Mouse (Mus musculus) limb, embryonic 11.5 days (tissue): Measurements from ENCODE around the gene Satb2. TPM values are rescaled to one million over a fixed set of nuclear protein-coding genes. Genes with fewer than 3 reads are reported as not detected.
A peak's percentile ranks its signal among the peaks of the same experiment; 100 is the strongest.

Source experiments
- ATAC-seq: fragments of 200-750 bp; cut with Nextera tagmentation; 2 replicates; pipeline ENCODE4 v1.8.0; 2017; ENCODE audit warnings: low read depth; ENCODE audit not compliant: insufficient number of reproducible peaks, low FRiP score, low TSS enrichment
- DNase-seq: peaks from one replicate; pipeline ENCODE4 v3.0.0-alpha.2; 2015; ENCODE audit warnings: low spot score
- H3K27ac ChIP-seq: fragments of 300-500 bp; sonication (generic); replicated peaks from 2 replicates; pipeline ENCODE4 v1.5.1; 2014; ENCODE audit warnings: low read depth, mild to moderate bottlenecking, low read length
- H3K27me3 ChIP-seq: fragments of 300-500 bp; sonication (generic); 2 replicates; pipeline ENCODE4 v1.6.1; 2014; ENCODE audit warnings: mild to moderate bottlenecking, low read length, mixed read lengths; ENCODE audit not compliant: control insufficient read depth, insufficient read depth
- H3K36me3 ChIP-seq: fragments of 300-500 bp; sonication (generic); 2 replicates; pipeline ENCODE4 v1.6.1; 2014; ENCODE audit warnings: mild to moderate bottlenecking, low read length, moderate library complexity, mixed read lengths; ENCODE audit not compliant: control insufficient read depth, insufficient read depth
- H3K4me1 ChIP-seq: fragments of 300-500 bp; sonication (generic); 2 replicates; pipeline ENCODE4 v1.6.1; 2014; ENCODE audit warnings: low read length, mixed read lengths; ENCODE audit not compliant: control insufficient read depth, insufficient read depth
- H3K4me2 ChIP-seq: fragments of 300-500 bp; sonication (generic); 2 replicates; pipeline ENCODE4 v1.6.1; 2014; ENCODE audit warnings: low read depth, mild to moderate bottlenecking, moderate library complexity; ENCODE audit not compliant: severe bottlenecking
- H3K4me3 ChIP-seq: fragments of 300-500 bp; sonication (generic); 2 replicates; pipeline ENCODE4 v1.5.1; 2014; ENCODE audit warnings: low read depth, low read length
- H3K9ac ChIP-seq: fragments of 300-500 bp; sonication (generic); 2 replicates; pipeline ENCODE4 v1.6.1; 2014; ENCODE audit warnings: mild to moderate bottlenecking, low read length
- H3K9me3 ChIP-seq: fragments of 300-500 bp; sonication (generic); 2 replicates; pipeline ENCODE4 v1.6.1; 2016; ENCODE audit warnings: low read length; ENCODE audit not compliant: control insufficient read depth
- WGBS: fragments of 180-500 bp; shearing (Covaris S2); extraction: QIAGEN DNeasy Blood & Tissue Kit; methylation state at CpG from one replicate; pipeline ENCODE4 v1.1.7; 2014; 5-methylcytosine and 5-hydroxymethylcytosine counted together
- polyA plus RNA-seq: library from polyadenylated mRNA; unstranded; fragments of >200 nt; fragmentation: Nextera tagmentation; extraction: Ambion mirVana; gene quantifications from 2 replicates; pipeline ENCODE4 v1.2.1, GENCODE M21; 2014

Satb2 gene
- polyA plus RNA-seq, 1 experiment from 2014 or later = 1.5 TPM

DNA sequence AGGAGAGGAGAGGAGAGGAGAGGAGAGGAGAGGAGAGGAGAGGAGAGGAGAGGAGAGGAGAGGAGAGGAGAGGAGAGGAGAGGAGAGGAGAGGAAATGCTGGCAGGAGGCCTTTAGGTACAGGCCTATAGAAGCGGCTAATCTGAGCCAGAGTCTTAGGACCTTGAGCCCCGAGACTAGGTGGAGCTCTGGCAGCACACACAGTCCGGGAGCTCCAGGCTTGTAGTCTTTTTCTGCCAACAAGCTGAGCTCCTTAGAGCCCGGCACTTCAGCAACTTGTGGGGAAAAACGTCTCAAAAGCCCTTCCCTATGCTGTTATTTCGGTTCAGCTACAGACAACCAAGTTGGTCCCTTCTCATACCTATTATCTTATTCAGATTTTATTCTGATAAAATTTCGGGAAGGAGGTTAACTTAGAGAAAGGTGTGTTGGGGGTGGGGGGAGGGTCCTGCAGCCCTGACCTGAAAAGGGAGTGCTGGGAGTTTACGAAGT, 4.7 kb upstream of the Satb2 start:
- Histone ChIP-seq H3K36me3 (no peaks in the 10 kb centered on the region), H3K4me1 (0 out of 2 replicates have a peak, but pooled peaks cover 2% of the 10 kb centered on the region), H3K9me3 (no peaks in the 10 kb centered on the region; the same call in 1 of the 2 replicates), H3K4me2 (no peak overlapping the region), H3K27me3 (peaks cover 55% of the 10 kb centered on the region), H3K27ac (no peak overlapping the region), H3K9ac (no peak overlapping the region), H3K4me3 (no peak overlapping the region)
- WGBS = under 1% methylated on average over 8 of the region's 8 CpGs
- ATAC-seq = no peak
- DNase-seq = peak; percentile 39

DNA sequence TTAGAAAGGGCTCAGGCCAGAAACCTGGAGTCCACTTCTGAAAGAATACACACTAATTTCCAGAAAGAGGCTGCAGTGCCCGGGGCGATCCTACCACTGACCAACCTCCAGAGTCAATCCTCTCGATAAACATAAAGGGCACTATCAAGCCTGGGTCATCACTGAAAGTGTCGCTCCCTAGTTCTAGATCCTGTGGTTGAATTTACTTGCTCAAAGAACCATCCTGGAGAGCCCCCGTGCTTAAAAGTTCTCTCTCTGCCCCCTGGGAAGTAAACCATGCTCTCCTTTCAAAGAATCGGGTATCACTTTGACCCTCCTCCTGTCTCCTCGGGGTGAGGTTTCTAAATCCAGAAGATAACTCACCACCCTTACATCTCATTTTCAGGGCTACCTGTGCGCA, 4.2 kb upstream of the Satb2 start:
- Histone ChIP-seq H3K27ac (no peak overlapping the region), H3K9me3 (no peaks in the 10 kb centered on the region; the same call in 1 of the 2 replicates), H3K27me3 (peaks cover 60% of the 10 kb centered on the region), H3K9ac (no peak overlapping the region), H3K36me3 (no peaks in the 10 kb centered on the region), H3K4me2 (no peak overlapping the region), H3K4me1 (0 out of 2 replicates have a peak, but pooled peaks cover 3% of the 10 kb centered on the region), H3K4me3 (no peak overlapping the region)
- ATAC-seq = no peak
- 3% methylated on average over 8 of the region's 8 CpGs for WGBS
- no peak for DNase-seq

- DNase-seq (peak; percentile 35), ATAC-seq (no peak)
- 2% methylated on average over 11 of the region's 11 CpGs for WGBS
- Histone ChIP-seq H3K4me2 (no peak overlapping the region), H3K9me3 (no peaks in the 10 kb centered on the region; the same call in 1 of the 2 replicates), H3K4me3 (no peak overlapping the region), H3K27ac (no peak overlapping the region), H3K4me1 (0 out of 2 replicates have a peak, but pooled peaks cover 3% of the 10 kb centered on the region), H3K36me3 (no peaks in the 10 kb centered on the region), H3K27me3 (peaks cover 66% of the 10 kb centered on the region), H3K9ac (no peak overlapping the region)
These were observed 3.6 kb upstream of the Satb2 start for GRCm38 (mm10) chr1:56981947-56982555.

DNA sequence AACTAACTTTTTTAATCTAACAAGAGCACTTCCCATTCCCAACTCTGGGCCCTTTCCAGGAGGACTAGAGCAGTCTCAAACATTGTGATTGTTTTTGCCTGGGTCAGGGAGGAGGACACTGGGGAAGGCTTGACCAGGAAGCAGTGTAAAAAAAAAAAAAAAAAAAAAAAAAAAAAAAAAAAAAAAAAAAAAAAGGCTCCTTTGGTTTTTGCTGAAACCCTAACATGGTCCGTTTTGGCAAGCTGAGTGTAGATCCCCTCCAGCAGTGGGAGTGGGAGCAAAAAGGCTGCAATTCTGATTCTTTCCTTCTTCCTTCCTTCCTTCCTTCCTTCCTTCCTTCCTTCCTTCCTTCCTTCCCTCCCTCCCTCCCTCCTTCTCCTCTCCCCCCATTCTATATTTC, 3.1 kb upstream of the Satb2 start:
- ATAC-seq (no peak), DNase-seq (no peak)
- H3K27ac ChIP-seq = no peak overlapping the region
- no peaks in the 10 kb centered on the region for H3K36me3 ChIP-seq
- 0% methylated on average over 1 of the region's 1 CpGs for WGBS
- H3K4me2 ChIP-seq = no peak overlapping the region
- H3K9ac ChIP-seq = no peak overlapping the region
- H3K27me3 ChIP-seq = peaks cover 71% of the 10 kb centered on the region
- no peaks in the 10 kb centered on the region; the same call in 1 of the 2 replicates for H3K9me3 ChIP-seq
- 0 out of 2 replicates have a peak, but pooled peaks cover 3% of the 10 kb centered on the region for H3K4me1 ChIP-seq
- no peak overlapping the region for H3K4me3 ChIP-seq

GRCm38 (mm10) chr1:56980631-56981275, 2.3 kb upstream of the Satb2 start:
- no peak overlapping the region for H3K27ac ChIP-seq
- WGBS = under 1% methylated on average over 27 of the region's 27 CpGs
- no peak overlapping the region for H3K4me3 ChIP-seq
- H3K4me1 ChIP-seq = 0 out of 2 replicates have a peak, but pooled peaks cover 3% of the 10 kb centered on the region
- no peak overlapping the region for H3K9ac ChIP-seq
- no peak for ATAC-seq
- peak; percentile 56 for DNase-seq
- peak overlapping the region; percentile 15; the same call in 1 of the 2 replicates for H3K4me2 ChIP-seq
- peaks cover 77% of the 10 kb centered on the region for H3K27me3 ChIP-seq
- H3K36me3 ChIP-seq = no peaks in the 10 kb centered on the region
- H3K9me3 ChIP-seq = no peaks in the 10 kb centered on the region; the same call in 1 of the 2 replicates

- H3K9ac ChIP-seq = no peak overlapping the region
- no peaks in the 10 kb centered on the region for H3K36me3 ChIP-seq
- no peak overlapping the region for H3K27ac ChIP-seq
- ATAC-seq (no peak), DNase-seq (peak; percentile 55)
- H3K27me3 ChIP-seq = peaks cover 71% of the 10 kb centered on the region
- H3K4me3 ChIP-seq = no peak overlapping the region
- WGBS = 3% methylated on average over 7 of the region's 7 CpGs
- H3K9me3 ChIP-seq = no peaks in the 10 kb centered on the region; the same call in 1 of the 2 replicates
- 0 out of 2 replicates have a peak, but pooled peaks cover 3% of the 10 kb centered on the region for H3K4me1 ChIP-seq
- H3K4me2 ChIP-seq = no peak overlapping the region
These were observed 1.3 kb upstream of the Satb2 start for GRCm38 (mm10) chr1:56979531-56980395.

DNA sequence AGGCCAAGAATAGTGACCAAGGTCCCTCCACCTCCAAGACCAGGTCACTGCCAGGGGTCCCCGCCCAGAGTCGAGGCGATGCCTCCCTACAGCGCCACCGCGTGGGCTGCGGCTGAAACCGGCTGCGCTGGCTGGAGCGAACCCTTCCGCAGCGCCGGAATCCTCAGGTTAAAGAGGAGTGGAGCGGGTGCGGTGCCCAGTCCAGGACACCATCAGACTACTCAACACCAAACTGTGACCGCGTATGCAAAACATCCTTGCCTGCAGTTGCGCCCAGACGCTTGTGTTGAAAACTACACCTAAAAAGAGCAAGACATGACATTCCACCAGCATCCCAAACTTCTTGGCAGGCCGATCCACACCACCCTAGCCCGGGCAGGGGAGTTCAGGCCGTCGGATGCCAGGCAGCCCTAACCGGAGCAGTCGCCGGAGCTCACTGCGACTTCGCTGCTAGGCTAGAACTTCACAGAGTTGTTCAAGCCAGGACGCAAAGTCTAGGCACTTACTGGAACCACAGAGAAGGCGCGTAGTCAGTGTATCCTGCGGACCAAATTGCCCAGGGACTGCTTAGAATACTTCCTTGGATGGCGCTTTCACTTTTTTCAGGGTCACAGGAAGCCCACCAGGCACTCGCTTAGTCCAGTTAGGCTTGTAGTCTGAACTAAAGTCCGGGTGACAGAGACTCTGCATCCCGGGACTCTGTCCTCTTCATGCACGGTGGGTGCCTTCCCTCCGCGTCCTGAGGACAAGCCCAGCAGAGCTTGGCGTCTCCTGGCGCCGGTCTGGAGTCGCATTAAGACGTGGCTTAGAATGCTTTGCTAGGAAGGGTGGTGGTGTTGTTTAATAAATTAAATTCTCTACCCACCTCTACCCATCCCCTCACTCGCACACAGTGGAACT, 999 bp downstream of the Satb2 start:
- WGBS = under 1% methylated on average over 45 of the region's 45 CpGs

More for the DNA sequence above, 999 bp downstream of the Satb2 start:
- Histone ChIP-seq H3K4me1 (0 out of 2 replicates have a peak, but pooled peaks cover 3% of the 10 kb centered on the region), H3K9me3 (no peaks in the 10 kb centered on the region), H3K9ac (no peak overlapping the region), H3K4me3 (peak overlapping the region; percentile 16), H3K36me3 (no peaks in the 10 kb centered on the region), H3K27ac (no peak overlapping the region), H3K27me3 (peaks cover 52% of the 10 kb centered on the region), H3K4me2 (peak overlapping the region; percentile 24)
- no peak for ATAC-seq
- DNase-seq = peak; percentile 86
